Mouse (Mus musculus): ENCODE measurements at regions not wholly inside any gene's neighbourhood (a gene's known extent, or its start where the extent isn't known, plus 50 kb on each side); places are given as distances from the start of the nearest gene placed in this dataset.

DNA sequence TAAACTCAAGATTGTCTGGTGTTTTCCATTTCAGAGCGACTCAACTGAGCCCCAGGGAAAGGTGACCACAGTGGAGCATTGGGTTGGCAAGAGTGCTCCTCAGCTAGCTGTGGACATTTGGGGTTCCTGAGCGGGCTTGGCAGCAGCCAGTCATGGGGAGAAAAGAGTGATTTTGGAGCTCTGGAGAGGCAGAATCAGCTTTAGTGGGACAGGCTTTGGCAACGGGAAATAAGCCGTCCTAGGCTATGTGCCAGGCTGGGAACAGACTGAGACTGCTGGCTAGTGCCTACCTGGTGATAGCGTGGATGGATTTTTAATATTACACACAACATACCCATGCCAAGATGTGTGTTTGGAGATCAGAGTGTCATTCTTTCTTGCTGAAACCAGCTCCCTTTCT lies 1167.4 kb upstream of the 1700008P02Rik start:
- TF ChIP-seq CTCF (IDR thresholded peaks at IDR 0.05): no peak
- no peak for TF ChIP-seq POLR2A (IDR thresholded peaks at IDR 0.05; ENCODE audit: insufficient read depth, low read depth, low read length)

Measured in heart, adult 2 months (tissue).